Mouse (Mus musculus) kidney, postnatal 0 days (tissue): ENCODE results near the gene Dnah7c. TPM values are rescaled to one million over a fixed set of nuclear protein-coding genes. Genes with fewer than 3 reads are reported as not detected.

Source experiments
- ATAC-seq: fragments of 200-750 bp; cut with Nextera tagmentation; replicated peaks from 2 replicates; pipeline ENCODE4 v1.8.0; 2017; ENCODE audit warnings: low read depth, moderate number of reproducible peaks, moderate TSS enrichment, moderate library complexity; ENCODE audit not compliant: low FRiP score
- DNase-seq: peaks from one replicate; pipeline ENCODE4 v3.0.0-alpha.2; 2016; ENCODE audit warnings: low spot score
- H3K27ac ChIP-seq: fragments of 300-500 bp; sonication (generic); 2 replicates; pipeline ENCODE4 v1.5.1; 2014; ENCODE audit warnings: mild to moderate bottlenecking
- H3K27me3 ChIP-seq: fragments of 300-500 bp; sonication (generic); 2 replicates; pipeline ENCODE4 v1.6.1; 2014; ENCODE audit warnings: low read length, mixed read lengths; ENCODE audit not compliant: insufficient read depth
- H3K36me3 ChIP-seq: fragments of 300-500 bp; sonication (generic); 2 replicates; pipeline ENCODE4 v1.6.1; 2014; ENCODE audit warnings: low read length, mixed read lengths; ENCODE audit not compliant: insufficient read depth
- H3K4me1 ChIP-seq: fragments of 300-500 bp; sonication (generic); replicated peaks from 2 replicates; pipeline ENCODE4 v1.6.1; 2014; ENCODE audit warnings: antibody characterized with exemption, low read length, mixed read lengths; ENCODE audit not compliant: insufficient read depth
- H3K4me2 ChIP-seq: fragments of 300-500 bp; sonication (generic); 2 replicates; pipeline ENCODE4 v1.6.1; 2014; ENCODE audit warnings: mild to moderate bottlenecking, low read length, moderate library complexity, mixed read lengths
- H3K4me3 ChIP-seq: fragments of 300-500 bp; sonication (generic); replicated peaks from 2 replicates; pipeline ENCODE4 v1.5.1; 2014; ENCODE audit warnings: low read depth, low read length
- H3K9ac ChIP-seq: fragments of 300-500 bp; sonication (generic); 2 replicates; pipeline ENCODE4 v1.6.1; 2014; ENCODE audit warnings: low read depth, low read length
- H3K9me3 ChIP-seq: fragments of 300-500 bp; sonication (generic); replicated peaks from 2 replicates; pipeline ENCODE4 v1.6.1; 2016; ENCODE audit warnings: low read length, inconsistent platforms, mixed read lengths
- CTCF ChIP-seq: IDR thresholded peaks from 2 replicates; pipeline ENCODE4 v1.5.1; 2016; ENCODE audit warnings: antibody characterized with exemption, low read depth, mild to moderate bottlenecking, moderate library complexity
- WGBS: fragments of 180-500 bp; shearing (Covaris S2); extraction: QIAGEN DNeasy Blood & Tissue Kit; methylation state at CpG from one replicate; pipeline ENCODE4 v1.1.7; 2014; 5-methylcytosine and 5-hydroxymethylcytosine counted together
- polyA plus RNA-seq: library from polyadenylated mRNA; unstranded; fragments of >200 nt; fragmentation: Nextera tagmentation; extraction: Ambion mirVana; gene quantifications from 2 replicates; pipeline ENCODE4 v1.2.1, GENCODE M21; 2015

Dnah7c gene
- polyA plus RNA-seq, 1 experiment from 2014 or later, result 0.08 TPM

- WGBS, result 23% methylated on average over 18 of the region's 18 CpGs
- ATAC-seq (peak; percentile 68), DNase-seq (peak; percentile 92)
- Histone ChIP-seq H3K36me3 (no peaks in the 10 kb centered on the region), H3K4me3 (peak overlapping the region; percentile 97), H3K4me2 (peak overlapping the region; percentile 52), H3K4me1 (no peaks in the 10 kb centered on the region; the same call in 1 of the 2 replicates), H3K27ac (peak overlapping the region; percentile 100), H3K9ac (peak overlapping the region; percentile 65), H3K9me3 (no peaks in the 10 kb centered on the region), H3K27me3 (no peaks in the 10 kb centered on the region)
- TF ChIP-seq CTCF, result no peak
Measured at GRCm38 (mm10) chr1:46854036-46854900, 428.9 kb downstream of the Dnah7c start.

DNA sequence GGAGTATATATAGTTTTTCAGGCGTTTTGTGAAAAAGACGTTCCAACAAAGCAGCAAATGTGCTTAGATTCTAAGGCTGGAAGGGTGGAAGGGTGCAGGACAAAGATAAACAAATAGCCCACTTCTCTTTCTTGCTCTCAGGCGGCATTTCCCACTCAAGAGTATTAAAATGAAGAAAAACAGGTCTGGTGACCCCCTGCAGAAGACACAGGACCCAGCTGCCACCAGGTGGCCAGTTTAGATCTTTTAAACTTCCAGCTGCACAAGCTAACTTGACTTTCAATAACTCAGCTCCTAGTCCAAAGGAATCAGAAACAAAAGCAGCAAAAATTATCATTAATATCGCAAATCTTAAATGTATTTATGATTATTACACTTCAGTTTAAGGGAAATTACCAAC is 431.1 kb downstream of the Dnah7c start:
- TF ChIP-seq CTCF, result peak; percentile 48
- no peak overlapping the region for H3K4me2 ChIP-seq
- no peaks in the 10 kb centered on the region for H3K36me3 ChIP-seq
- DNase-seq (no peak), ATAC-seq (no peak)
- 54% methylated on average over 4 of the region's 4 CpGs for WGBS
- H3K4me3 ChIP-seq, result no peak overlapping the region
- H3K9me3 ChIP-seq, result no peaks in the 10 kb centered on the region
- H3K4me1 ChIP-seq, result no peaks in the 10 kb centered on the region; the same call in 1 of the 2 replicates
- no peak overlapping the region for H3K9ac ChIP-seq
- no peak overlapping the region for H3K27ac ChIP-seq
- H3K27me3 ChIP-seq, result no peaks in the 10 kb centered on the region
